Mouse (Mus musculus) ES-Bruce4 (cell line): Measurements from ENCODE around the gene Gse1. TPM values are rescaled to one million over a fixed set of nuclear protein-coding genes. Genes with fewer than 3 reads are reported as not detected.

ENCODE experiments used
- H3K27ac ChIP-seq: 2 replicates; pipeline ENCODE4 v1.5.1; 2012; ENCODE audit warnings: low read length, inconsistent platforms; ENCODE audit not compliant: insufficient read depth
- H3K27me3 ChIP-seq: 2 replicates; pipeline ENCODE4 v1.6.1; 2012; ENCODE audit warnings: mild to moderate bottlenecking, low read length, inconsistent platforms; ENCODE audit not compliant: control insufficient read depth, poor library complexity, insufficient read depth, severe bottlenecking
- H3K36me3 ChIP-seq: 2 replicates; pipeline ENCODE4 v1.6.1; 2012; ENCODE audit warnings: inconsistent platforms, mild to moderate bottlenecking, low read length, moderate library complexity; ENCODE audit not compliant: control insufficient read depth, poor library complexity, insufficient read depth, severe bottlenecking
- H3K4me1 ChIP-seq: one replicate; pipeline ENCODE4 v1.8.1; 2011; ENCODE audit warnings: low read length; ENCODE audit not compliant: control insufficient read depth, insufficient read depth
- H3K4me3 ChIP-seq: 2 replicates; pipeline ENCODE4 v1.5.1; 2011; ENCODE audit warnings: low read depth, mild to moderate bottlenecking, low read length
- H3K9ac ChIP-seq: 2 replicates; pipeline ENCODE4 v1.6.1; 2012; ENCODE audit warnings: low read depth, mild to moderate bottlenecking, inconsistent platforms; ENCODE audit not compliant: poor library complexity, severe bottlenecking
- H3K9me3 ChIP-seq: replicated peaks from 2 replicates; pipeline ENCODE4 v1.6.1; 2012; ENCODE audit warnings: mild to moderate bottlenecking, low read length, inconsistent platforms; ENCODE audit not compliant: control insufficient read depth, poor library complexity, insufficient read depth, severe bottlenecking
- CTCF ChIP-seq: IDR thresholded peaks from one replicate; pipeline ENCODE4 v1.8.1; 2011; ENCODE audit warnings: low read depth, low read length
- EP300 ChIP-seq: IDR thresholded peaks from 2 replicates; pipeline ENCODE4 v1.6.1; 2011; ENCODE audit warnings: low read depth, low read length; ENCODE audit not compliant: insufficient read depth
- POLR2A ChIP-seq: IDR thresholded peaks from one replicate; pipeline ENCODE4 v1.8.1; 2011; ENCODE audit warnings: low read length; ENCODE audit not compliant: insufficient read depth
- polyA plus RNA-seq: library from polyadenylated mRNA; stranded (reverse); fragments of >200 nt; gene quantifications from 2 replicates; pipeline ENCODE4 v1.2.4, GENCODE M21; 2011; ENCODE audit warnings: low read depth; ENCODE audit not compliant: missing spikeins, insufficient read depth, insufficient read length

The Gse1 gene
- polyA plus RNA-seq, 1 experiment: 31.8 TPM

DNA sequence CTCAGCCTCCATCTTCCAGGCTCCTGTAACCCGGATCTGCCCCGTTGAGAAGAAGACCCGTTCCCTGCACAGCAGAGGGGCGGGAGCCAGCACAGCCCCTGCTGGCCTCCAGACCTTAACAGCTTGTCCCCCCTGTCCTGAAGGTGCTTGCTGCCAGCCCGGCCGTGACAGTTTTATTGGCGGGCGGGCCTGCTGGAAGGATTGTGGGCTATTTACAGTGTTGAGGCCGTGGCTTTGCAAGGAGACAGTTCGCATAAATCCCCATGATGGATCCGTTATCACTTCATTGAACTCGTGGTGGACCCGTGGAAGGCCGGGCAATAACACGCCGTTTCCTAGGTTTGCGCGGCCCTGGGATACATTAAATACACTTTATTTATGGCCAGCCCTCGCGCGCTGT lies 163.6 kb downstream of the Gse1 start:
- Histone ChIP-seq H3K27ac (no peak overlapping the region), H3K9ac (0 out of 2 replicates have a peak overlapping the region, but pooled peaks have one; percentile 11)

DNA sequence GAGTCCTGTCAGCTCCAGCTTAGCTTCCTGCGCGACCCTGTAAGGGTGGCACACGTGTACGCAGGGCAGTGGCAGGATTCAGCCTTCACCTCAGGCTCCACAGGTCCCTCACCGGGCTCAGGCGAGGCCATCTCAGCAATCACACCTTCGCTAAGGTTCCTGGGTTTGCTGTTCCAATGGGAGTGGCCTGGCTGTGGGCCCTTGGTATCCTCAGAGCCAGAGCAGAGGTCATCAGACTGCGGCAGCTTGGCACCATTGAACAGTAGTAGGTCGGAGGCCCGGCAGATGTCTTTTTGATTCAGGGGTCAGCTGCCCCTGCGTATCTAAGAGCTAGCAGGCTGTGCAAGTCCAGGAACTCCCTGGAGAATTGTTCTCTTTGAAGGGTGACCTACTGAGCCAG lies 164.8 kb downstream of the Gse1 start:
- Histone ChIP-seq H3K9me3 (no peaks in the 10 kb centered on the region), H3K4me3 (no peak overlapping the region), H3K4me1 (no peaks in the 10 kb centered on the region), H3K9ac (no peak overlapping the region), H3K36me3 (no peaks in the 10 kb centered on the region), H3K27ac (no peak overlapping the region), H3K27me3 (no peaks in the 10 kb centered on the region)
- TF ChIP-seq EP300: no peak
- no peak for TF ChIP-seq CTCF
- no peak for TF ChIP-seq POLR2A

More for the DNA sequence above, 163.6 kb downstream of the Gse1 start:
- Histone ChIP-seq H3K4me1 (no peaks in the 10 kb centered on the region), H3K9me3 (no peaks in the 10 kb centered on the region), H3K36me3 (no peaks in the 10 kb centered on the region), H3K4me3 (no peak overlapping the region), H3K27me3 (no peaks in the 10 kb centered on the region)
- TF ChIP-seq EP300 (no peak), POLR2A (no peak), CTCF (no peak)

DNA sequence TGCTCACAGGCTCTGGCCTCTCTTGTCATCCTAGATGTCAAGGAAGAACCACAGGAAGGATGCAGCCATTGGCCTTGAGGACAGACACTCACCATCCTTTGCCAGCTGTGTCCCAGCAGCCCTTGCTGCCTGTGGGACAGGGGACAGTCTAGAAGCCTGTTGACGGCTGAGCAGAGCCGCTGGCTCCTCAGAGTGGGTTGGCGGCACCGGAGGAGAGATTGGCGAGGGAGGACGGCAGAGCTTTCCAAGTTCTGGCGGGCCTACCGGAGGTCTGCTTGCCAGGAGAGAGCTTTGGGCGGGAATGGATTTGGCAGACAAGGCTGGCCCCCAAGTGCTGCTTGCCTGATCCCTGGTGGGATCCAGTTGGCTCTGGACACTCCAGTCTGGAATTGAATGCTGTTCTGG lies 165.6 kb downstream of the Gse1 start:
- Histone ChIP-seq H3K4me3 (peak overlapping the region; percentile 20), H3K9ac (peak overlapping the region; percentile 9; the same call in 1 of the 2 replicates), H3K9me3 (no peaks in the 10 kb centered on the region), H3K27ac (no peak overlapping the region), H3K27me3 (no peaks in the 10 kb centered on the region), H3K4me1 (no peaks in the 10 kb centered on the region), H3K36me3 (no peaks in the 10 kb centered on the region)
- no peak for TF ChIP-seq POLR2A
- TF ChIP-seq EP300: no peak
- no peak for TF ChIP-seq CTCF

DNA sequence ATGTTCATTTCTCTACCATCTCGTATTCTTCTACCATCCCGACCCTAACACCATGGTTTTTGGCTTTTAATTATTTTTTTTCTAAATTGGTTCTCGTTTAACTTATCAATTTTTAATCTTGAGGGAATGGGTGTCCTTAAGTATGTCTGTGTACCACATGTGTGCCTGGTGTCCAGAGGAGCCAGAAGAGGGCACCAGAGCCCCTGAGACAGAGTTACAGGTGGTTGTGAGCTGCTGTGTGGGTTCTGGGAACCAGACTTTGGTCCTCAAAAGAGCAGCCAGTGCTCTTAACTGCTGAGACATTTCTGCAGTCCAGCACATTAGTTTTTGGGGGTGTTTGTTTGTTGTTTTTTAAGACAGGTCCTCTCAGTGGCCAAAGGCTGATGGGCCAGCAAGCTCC lies 167.6 kb downstream of the Gse1 start:
- Histone ChIP-seq H3K9me3 (no peaks in the 10 kb centered on the region), H3K9ac (no peak overlapping the region), H3K4me3 (no peak overlapping the region), H3K36me3 (no peaks in the 10 kb centered on the region), H3K27me3 (no peaks in the 10 kb centered on the region), H3K27ac (no peak overlapping the region), H3K4me1 (no peaks in the 10 kb centered on the region)
- TF ChIP-seq CTCF: peak; percentile 35
- no peak for TF ChIP-seq POLR2A

DNA sequence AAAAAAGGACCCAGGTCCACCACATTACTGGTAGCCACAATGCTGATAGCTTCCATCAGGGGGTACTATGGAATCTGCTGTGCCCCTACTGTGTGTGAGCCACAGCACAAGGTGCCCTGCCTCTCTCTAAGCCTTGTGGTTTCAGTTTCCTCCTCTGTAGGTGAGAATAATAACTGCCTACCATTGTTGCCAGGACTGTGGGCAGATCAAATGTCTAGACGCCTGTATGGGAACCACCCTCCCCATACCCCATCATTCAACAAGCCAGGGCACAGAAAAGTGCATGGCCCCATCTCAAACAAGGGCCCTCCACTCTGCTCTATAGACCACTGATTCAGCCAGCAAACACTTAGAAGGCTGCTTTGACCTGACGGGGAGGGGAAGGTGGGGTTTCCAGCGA lies 168.5 kb downstream of the Gse1 start:
- no peaks in the 10 kb centered on the region for H3K9me3 ChIP-seq
- no peak for TF ChIP-seq CTCF
- TF ChIP-seq POLR2A: no peak
- TF ChIP-seq EP300: no peak
- no peaks in the 10 kb centered on the region for H3K4me1 ChIP-seq
- no peak overlapping the region for H3K27ac ChIP-seq
- H3K4me3 ChIP-seq: no peak overlapping the region
- H3K9ac ChIP-seq: no peak overlapping the region
- H3K36me3 ChIP-seq: no peaks in the 10 kb centered on the region
- no peaks in the 10 kb centered on the region for H3K27me3 ChIP-seq

DNA sequence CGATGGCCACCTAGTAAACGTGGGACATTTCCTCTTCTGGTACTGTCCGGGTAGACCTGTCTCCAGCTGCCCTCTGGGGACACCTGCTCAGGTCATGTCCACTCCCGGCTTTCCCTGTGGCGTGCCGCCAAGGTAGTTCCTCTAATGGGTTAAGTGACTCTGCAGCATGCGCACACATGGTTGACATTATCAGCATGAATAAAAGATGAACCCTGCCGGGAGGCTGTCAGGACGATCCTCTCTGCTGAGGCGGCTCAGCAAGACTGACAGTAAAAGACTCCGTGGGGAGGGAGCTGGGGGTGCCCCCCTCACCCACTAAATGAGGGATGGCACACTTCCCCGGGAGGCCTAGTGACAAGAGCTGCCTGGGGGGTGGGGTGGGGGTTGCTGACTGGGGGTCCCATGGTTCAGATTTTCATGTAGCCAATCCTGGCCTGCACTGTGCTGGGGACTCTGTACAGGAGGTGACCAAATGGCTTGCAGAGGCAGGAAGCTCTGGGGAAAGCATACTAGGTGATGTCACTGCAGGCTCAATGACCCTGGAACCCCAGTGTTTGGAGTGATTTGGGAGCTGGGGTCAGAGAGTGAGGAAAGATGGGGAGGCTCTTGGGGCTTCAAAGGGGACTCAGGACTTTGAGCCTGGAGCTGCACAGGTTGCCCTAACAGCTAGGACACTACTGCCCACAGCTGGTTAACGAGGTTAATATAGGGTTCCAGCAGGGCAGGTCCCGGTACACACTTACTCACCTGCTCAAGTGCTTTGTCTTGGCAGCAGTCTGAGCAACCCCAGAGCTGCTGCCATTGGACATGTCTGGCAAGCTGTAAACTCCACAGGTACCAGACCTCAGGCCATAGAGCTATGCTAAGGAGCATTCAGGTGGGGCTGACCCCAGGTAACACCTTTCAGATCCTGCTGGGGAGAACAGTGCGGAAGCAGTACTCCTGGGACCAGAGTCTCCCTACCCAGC lies 169.5 kb downstream of the Gse1 start:
- no peak overlapping the region for H3K4me3 ChIP-seq
- no peak overlapping the region for H3K9ac ChIP-seq
- no peaks in the 10 kb centered on the region for H3K9me3 ChIP-seq
- no peaks in the 10 kb centered on the region for H3K27me3 ChIP-seq
- no peak overlapping the region for H3K27ac ChIP-seq
- no peaks in the 10 kb centered on the region for H3K4me1 ChIP-seq
- no peaks in the 10 kb centered on the region for H3K36me3 ChIP-seq
- TF ChIP-seq EP300 (no peak), CTCF (no peak), POLR2A (no peak)
